Mouse (Mus musculus) forebrain, embryonic 16.5 days (tissue): ENCODE results near the gene Atp5s. TPM values are rescaled to one million over a fixed set of nuclear protein-coding genes. Genes with fewer than 3 reads are reported as not detected.
A peak's percentile ranks its signal among the peaks of the same experiment; 100 is the strongest.

ENCODE experiments used
- ATAC-seq: fragments of 200-750 bp; cut with Nextera tagmentation; 2 replicates; pipeline ENCODE4 v1.8.0; 2017; ENCODE audit warnings: mild to moderate bottlenecking, moderate library complexity
- H3K27ac ChIP-seq: fragments of 300-500 bp; sonication (generic); 2 replicates; pipeline ENCODE4 v1.5.1; 2014; ENCODE audit warnings: low read length, control low read depth
- H3K27me3 ChIP-seq: fragments of 300-500 bp; sonication (generic); replicated peaks from 2 replicates; pipeline ENCODE4 v1.6.1; 2014; ENCODE audit warnings: low read length; ENCODE audit not compliant: control insufficient read depth, insufficient read depth
- H3K36me3 ChIP-seq: fragments of 300-500 bp; sonication (generic); 2 replicates; pipeline ENCODE4 v1.6.1; 2014; ENCODE audit not compliant: control insufficient read depth, insufficient read depth
- H3K4me1 ChIP-seq: fragments of 300-500 bp; sonication (generic); replicated peaks from 2 replicates; pipeline ENCODE4 v1.6.1; 2014; ENCODE audit warnings: low read length; ENCODE audit not compliant: control insufficient read depth, insufficient read depth
- H3K4me2 ChIP-seq: fragments of 300-500 bp; sonication (generic); 2 replicates; pipeline ENCODE4 v1.6.1; 2014; ENCODE audit warnings: mild to moderate bottlenecking, low read length, control low read depth
- H3K4me3 ChIP-seq: fragments of 300-500 bp; sonication (generic); replicated peaks from 2 replicates; pipeline ENCODE4 v1.5.1; 2014; ENCODE audit warnings: mild to moderate bottlenecking, low read length, control low read depth
- H3K9ac ChIP-seq: fragments of 300-500 bp; sonication (generic); replicated peaks from 2 replicates; pipeline ENCODE4 v1.6.1; 2014; ENCODE audit warnings: low read depth, low read length, control low read depth
- H3K9me3 ChIP-seq: fragments of 300-500 bp; sonication (generic); 2 replicates; pipeline ENCODE4 v1.6.1; 2016; ENCODE audit warnings: low read length; ENCODE audit not compliant: control insufficient read depth
- WGBS: fragments of 180-500 bp; shearing (Covaris S2); extraction: QIAGEN DNeasy Blood & Tissue Kit; methylation state at CpG from one replicate; pipeline ENCODE4 v1.1.7; 2014; 5-methylcytosine and 5-hydroxymethylcytosine counted together
- polyA plus RNA-seq: library from polyadenylated mRNA; unstranded; fragments of >200 nt; fragmentation: Nextera tagmentation; extraction: Ambion mirVana; gene quantifications from 2 replicates; pipeline ENCODE4 v1.2.1, GENCODE M21; 2015

Atp5s gene
- polyA plus RNA-seq, 1 experiment from 2014 or later, result 26.0 TPM

DNA sequence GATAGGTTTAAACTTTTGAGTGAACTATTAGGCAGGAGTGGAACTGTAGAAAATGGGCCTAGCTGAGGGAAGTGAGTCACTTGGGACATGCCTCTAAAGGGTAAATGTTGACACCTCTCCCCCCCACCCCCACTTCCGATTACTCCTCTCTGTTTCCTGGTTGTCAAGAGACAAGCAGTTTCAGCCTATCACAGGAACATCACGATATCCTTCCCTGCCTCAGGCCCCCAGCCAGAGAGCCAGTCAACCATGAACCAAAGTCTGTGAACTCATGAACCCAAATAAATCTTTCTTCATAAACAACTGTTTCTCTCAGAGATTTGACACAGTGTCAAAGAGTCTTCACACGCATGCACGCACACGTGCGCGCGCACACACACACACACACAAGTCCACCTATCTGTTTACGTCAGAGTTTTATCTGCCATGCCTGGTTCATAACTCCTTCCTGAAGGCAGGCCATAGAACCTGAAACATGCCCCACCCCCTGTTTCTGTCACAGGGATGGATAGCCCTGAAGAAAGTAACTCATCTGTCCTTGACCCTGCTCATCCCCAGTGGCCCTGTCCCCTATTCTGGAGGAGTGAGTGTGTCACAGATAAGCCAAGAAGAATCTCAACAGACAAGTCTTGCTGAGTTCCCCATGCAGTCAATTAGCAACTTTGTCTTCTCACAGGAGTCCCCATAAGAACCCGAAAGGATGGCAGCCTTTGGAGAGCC, 41.6 kb downstream of the Atp5s start:
- no peak for ATAC-seq
- Histone ChIP-seq H3K36me3 (no peaks in the 10 kb centered on the region), H3K4me3 (no peak overlapping the region), H3K9ac (no peak overlapping the region), H3K27me3 (no peaks in the 10 kb centered on the region), H3K27ac (no peak overlapping the region), H3K4me1 (peaks cover 10% of the 10 kb centered on the region; the same call in 1 of the 2 replicates), H3K9me3 (no peaks in the 10 kb centered on the region), H3K4me2 (no peak overlapping the region)
- 86% methylated on average over 10 of the region's 10 CpGs for WGBS

- peak; percentile 47 for ATAC-seq
- Histone ChIP-seq H3K9ac (no peak overlapping the region), H3K4me1 (peaks cover 10% of the 10 kb centered on the region; the same call in 1 of the 2 replicates), H3K27me3 (no peaks in the 10 kb centered on the region), H3K9me3 (no peaks in the 10 kb centered on the region), H3K4me3 (no peak overlapping the region), H3K4me2 (no peak overlapping the region), H3K36me3 (no peaks in the 10 kb centered on the region), H3K27ac (no peak overlapping the region)
- 15% methylated on average over 9 of the region's 9 CpGs for WGBS
Observed at GRCm38 (mm10) chr12:69767476-69768258, 42.9 kb downstream of the Atp5s start.

- peaks cover 10% of the 10 kb centered on the region; the same call in 1 of the 2 replicates for H3K4me1 ChIP-seq
- H3K36me3 ChIP-seq, result no peaks in the 10 kb centered on the region
- H3K9ac ChIP-seq, result no peak overlapping the region
- WGBS, result 79% methylated on average over 2 of the region's 2 CpGs
- no peak overlapping the region for H3K27ac ChIP-seq
- H3K9me3 ChIP-seq, result no peaks in the 10 kb centered on the region
- ATAC-seq, result no peak
- H3K4me3 ChIP-seq, result no peak overlapping the region
- H3K4me2 ChIP-seq, result no peak overlapping the region
- no peaks in the 10 kb centered on the region for H3K27me3 ChIP-seq
Observed at GRCm38 (mm10) chr12:69768841-69769240, 44.1 kb downstream of the Atp5s start.

GRCm38 (mm10) chr12:69776607-69777340, 52.0 kb downstream of the Atp5s start:
- H3K9ac ChIP-seq, result no peak overlapping the region
- H3K9me3 ChIP-seq, result no peaks in the 10 kb centered on the region
- H3K27me3 ChIP-seq, result no peaks in the 10 kb centered on the region
- ATAC-seq, result no peak
- H3K4me2 ChIP-seq, result no peak overlapping the region
- H3K4me1 ChIP-seq, result no peaks in the 10 kb centered on the region
- 68% methylated on average over 11 of the region's 11 CpGs for WGBS
- no peak overlapping the region for H3K4me3 ChIP-seq
- H3K36me3 ChIP-seq, result no peaks in the 10 kb centered on the region
- no peak overlapping the region for H3K27ac ChIP-seq

DNA sequence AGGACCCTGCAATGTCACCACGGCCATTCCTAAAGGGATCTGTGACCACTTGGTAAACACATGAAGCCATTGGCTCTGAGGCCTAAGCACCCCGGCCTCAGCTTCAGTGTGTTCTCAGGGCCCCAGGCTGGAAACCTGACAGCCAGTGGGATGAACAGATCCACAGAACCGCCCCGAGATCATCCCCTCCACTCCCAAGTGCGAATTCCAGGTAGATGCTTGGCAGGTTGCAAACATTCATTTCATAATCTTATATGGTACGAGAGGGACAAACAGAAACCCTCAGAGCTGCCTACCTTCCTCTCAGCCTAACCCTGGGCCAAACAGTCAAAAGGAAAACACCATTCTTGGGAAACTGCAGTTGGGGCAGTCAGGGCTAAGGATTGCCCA, 52.6 kb downstream of the Atp5s start:
- Histone ChIP-seq H3K9ac (no peak overlapping the region), H3K4me1 (no peaks in the 10 kb centered on the region), H3K36me3 (no peaks in the 10 kb centered on the region), H3K4me3 (no peak overlapping the region), H3K27me3 (no peaks in the 10 kb centered on the region), H3K27ac (no peak overlapping the region), H3K9me3 (no peaks in the 10 kb centered on the region), H3K4me2 (no peak overlapping the region)
- WGBS, result 91% methylated on average over 6 of the region's 6 CpGs
- no peak for ATAC-seq

DNA sequence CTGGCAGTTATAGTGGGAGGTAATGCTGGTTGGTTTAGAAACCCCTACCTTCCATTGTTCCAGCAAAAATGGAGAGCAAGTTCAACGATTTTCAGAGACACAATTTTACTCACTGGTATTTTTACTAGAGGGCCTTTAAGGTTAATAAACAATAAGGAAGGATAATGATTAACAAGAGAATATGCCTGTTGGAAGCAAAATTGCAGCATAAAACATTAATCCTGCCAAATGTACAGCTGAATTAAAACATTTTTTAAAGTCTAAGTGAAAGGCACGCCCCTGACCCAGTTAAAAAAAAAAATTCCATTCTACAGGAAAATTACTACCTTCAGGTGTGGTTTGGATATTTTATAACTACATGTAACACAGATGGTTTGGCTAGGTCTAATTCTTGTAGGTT, 53.2 kb downstream of the Atp5s start:
- H3K9ac ChIP-seq, result no peak overlapping the region
- no peaks in the 10 kb centered on the region for H3K27me3 ChIP-seq
- no peak overlapping the region for H3K4me2 ChIP-seq
- no peak for ATAC-seq
- H3K9me3 ChIP-seq, result no peaks in the 10 kb centered on the region
- WGBS, result 67% methylated on average over 2 of the region's 2 CpGs
- no peaks in the 10 kb centered on the region for H3K36me3 ChIP-seq
- H3K27ac ChIP-seq, result no peak overlapping the region
- no peak overlapping the region for H3K4me3 ChIP-seq
- no peaks in the 10 kb centered on the region for H3K4me1 ChIP-seq

- Histone ChIP-seq H3K9ac (no peak overlapping the region), H3K27me3 (no peaks in the 10 kb centered on the region), H3K9me3 (no peaks in the 10 kb centered on the region), H3K36me3 (no peaks in the 10 kb centered on the region), H3K4me1 (no peaks in the 10 kb centered on the region), H3K4me3 (no peak overlapping the region), H3K27ac (no peak overlapping the region), H3K4me2 (no peak overlapping the region)
- no peak for ATAC-seq
- 75% methylated on average over 8 of the region's 8 CpGs for WGBS
Observed at GRCm38 (mm10) chr12:69781480-69781879, 56.7 kb downstream of the Atp5s start.

DNA sequence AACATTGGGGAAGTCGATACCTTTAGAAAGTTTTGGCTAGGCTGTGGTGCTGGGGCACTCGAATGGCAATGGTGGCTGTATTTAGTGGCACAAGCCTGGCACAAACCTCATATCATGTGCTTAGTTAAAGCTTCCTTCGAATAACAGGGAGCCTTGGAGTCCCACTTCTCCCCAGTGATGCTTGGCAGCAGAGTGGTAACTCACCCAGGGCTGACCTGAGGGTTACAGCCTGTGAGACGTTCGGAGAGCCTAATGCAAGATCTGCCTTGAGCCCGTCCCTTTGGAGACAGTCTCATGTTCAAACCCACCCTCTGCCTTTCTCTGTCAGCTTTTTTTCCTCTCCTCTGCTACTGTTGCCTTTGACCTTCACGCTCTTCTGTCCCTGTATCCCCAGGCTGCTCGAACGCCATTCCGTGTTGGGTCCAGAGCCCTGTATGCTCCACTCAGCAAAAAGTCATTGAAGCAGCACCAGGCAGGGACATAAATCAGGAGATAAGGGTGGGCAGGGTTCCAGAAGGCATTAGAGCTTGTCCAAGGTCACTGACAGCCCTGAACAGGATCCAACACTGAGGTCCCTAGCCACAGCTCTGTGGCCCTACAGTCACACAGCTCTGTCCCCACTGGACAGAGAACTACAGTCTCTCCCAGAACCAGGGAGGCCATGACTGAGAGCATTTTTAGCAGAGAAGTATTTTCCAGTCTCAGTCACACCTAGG, 57.3 kb downstream of the Atp5s start:
- Histone ChIP-seq H3K36me3 (no peaks in the 10 kb centered on the region), H3K4me3 (no peak overlapping the region), H3K4me2 (no peak overlapping the region), H3K27ac (no peak overlapping the region), H3K4me1 (no peaks in the 10 kb centered on the region), H3K27me3 (no peaks in the 10 kb centered on the region), H3K9ac (no peak overlapping the region), H3K9me3 (no peaks in the 10 kb centered on the region)
- WGBS, result 85% methylated on average over 10 of the region's 10 CpGs
- no peak for ATAC-seq
